Mouse (Mus musculus) myocyte (in vitro differentiated cells): ENCODE measurements at regions not wholly inside any gene's neighbourhood (a gene's known extent, or its start where the extent isn't known, plus 50 kb on each side); places are given as distances from the start of the nearest gene placed in this dataset.

Experiments
- CEBPB ChIP-seq: IDR thresholded peaks from 2 replicates; pipeline ENCODE4 v1.6.1; 2011; ENCODE audit warnings: mild to moderate bottlenecking, moderate library complexity; ENCODE audit not compliant: poor library complexity, insufficient read depth, severe bottlenecking
- E2F4 ChIP-seq: IDR thresholded peaks from one replicate; pipeline ENCODE4 v1.6.1; 2011; ENCODE audit warnings: mild to moderate bottlenecking, control low read depth, moderate library complexity; ENCODE audit not compliant: insufficient read depth
- MAX ChIP-seq: IDR thresholded peaks from one replicate; pipeline ENCODE4 v1.6.1; 2011; ENCODE audit warnings: low read depth, mild to moderate bottlenecking, control low read depth
- MYOD1 ChIP-seq, 3 experiments: IDR thresholded peaks; one replicate each; pipeline ENCODE4 v1.6.1; 2011; ENCODE audit warnings: control low read depth in 2 of 3, low read depth in 2 of 3, mild to moderate bottlenecking in 2 of 3, moderate library complexity in 1 of 3; ENCODE audit not compliant: insufficient read length in 2 of 3, control insufficient read depth in 1 of 3
- MYOG ChIP-seq, 3 experiments: IDR thresholded peaks; one replicate each; pipeline ENCODE4 v1.6.1; 2011; ENCODE audit warnings: control low read depth in 2 of 3, low read depth in 2 of 3, mild to moderate bottlenecking in 2 of 3; ENCODE audit not compliant: insufficient read length in 2 of 3, control insufficient read depth in 1 of 3, insufficient read depth in 1 of 3
- POLR2A ChIP-seq: IDR thresholded peaks from one replicate; pipeline ENCODE4 v1.6.1; 2011; ENCODE audit warnings: low read depth, mild to moderate bottlenecking, control low read depth, moderate library complexity; ENCODE audit not compliant: insufficient read length
- POLR2AphosphoS2 ChIP-seq: IDR thresholded peaks from one replicate; pipeline ENCODE4 v1.6.1; 2011; ENCODE audit warnings: low read depth, control low read depth; ENCODE audit not compliant: insufficient read length
- REST ChIP-seq: IDR thresholded peaks from one replicate; pipeline ENCODE4 v1.6.1; 2011; ENCODE audit warnings: mild to moderate bottlenecking, control low read depth, moderate library complexity; ENCODE audit not compliant: insufficient read depth, insufficient read length
- SRF ChIP-seq: IDR thresholded peaks from one replicate; pipeline ENCODE4 v1.6.1; 2011; ENCODE audit warnings: low read depth; ENCODE audit not compliant: control insufficient read depth, insufficient read length
- TCF12 ChIP-seq: IDR thresholded peaks from one replicate; pipeline ENCODE4 v1.6.1; 2011; ENCODE audit warnings: mild to moderate bottlenecking, control low read depth; ENCODE audit not compliant: poor library complexity, insufficient read depth, severe bottlenecking
- TCF3 ChIP-seq: IDR thresholded peaks from one replicate; pipeline ENCODE4 v1.6.1; 2011; ENCODE audit warnings: low read depth, control low read depth; ENCODE audit not compliant: insufficient read length
- USF1 ChIP-seq: IDR thresholded peaks from one replicate; pipeline ENCODE4 v1.6.1; 2011; ENCODE audit warnings: low read depth, mild to moderate bottlenecking, control low read depth, moderate library complexity

DNA sequence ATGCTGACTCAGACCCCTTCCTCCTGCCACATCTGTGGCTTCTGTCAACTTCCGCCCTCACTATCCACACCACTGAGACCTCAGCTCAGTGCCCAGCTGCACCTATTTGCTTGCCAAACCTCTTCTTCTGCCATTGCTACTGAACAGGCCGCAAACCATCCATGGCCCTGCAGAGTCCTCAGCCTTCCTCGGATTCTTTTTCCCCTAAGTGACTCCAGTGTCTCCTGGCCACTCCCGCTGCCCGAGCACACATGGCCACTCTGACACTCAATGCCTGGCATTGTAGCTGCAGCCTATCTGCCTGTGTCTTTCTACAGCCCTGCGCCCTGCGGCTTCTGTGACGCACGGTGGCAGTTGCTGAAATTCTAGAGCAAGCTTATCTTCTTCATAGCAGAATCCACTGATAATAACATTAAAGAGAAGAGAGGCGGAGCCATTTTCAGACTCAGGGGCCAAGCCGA, 188.8 kb downstream of the Fam43a start:
- TF ChIP-seq POLR2A = no peak
- TF ChIP-seq MYOD1 (IDR thresholded peaks at IDR 0.05; ENCODE audit: control insufficient read depth in 1 of 3, insufficient read length in 2 of 3, low read depth in 2 of 3) = peak in 1 of 3 experiments; percentile 8
- TF ChIP-seq MAX = no peak
- no peak for TF ChIP-seq POLR2AphosphoS2
- TF ChIP-seq SRF = no peak
- TF ChIP-seq E2F4 = no peak
- TF ChIP-seq CEBPB = no peak
- no peak for TF ChIP-seq TCF12
- no peak for TF ChIP-seq MYOG (IDR thresholded peaks at IDR 0.05; ENCODE audit: control insufficient read depth in 1 of 3, insufficient read depth in 1 of 3, insufficient read length in 2 of 3, low read depth in 2 of 3)
- TF ChIP-seq TCF3 = no peak
- TF ChIP-seq USF1 = no peak
- TF ChIP-seq REST = no peak
